Mouse (Mus musculus): ENCODE results near the gene Nfatc2ip. TPM values are rescaled to one million over a fixed set of nuclear protein-coding genes. Genes with fewer than 3 reads are reported as not detected.
A peak's percentile ranks its signal among the peaks of the same experiment; 100 is the strongest.
"Not testable (repeated sequence)": the region's sequence is repeated elsewhere in the genome, so short reads cannot be mapped to it uniquely, and the experiment has no call there.

The Nfatc2ip gene
- polyA plus RNA-seq, 1 experiment from 2014 or later: 1.1 TPM

GRCm38 (mm10) chr7:126408686-126409085, 12.1 kb upstream of the Nfatc2ip start:
- no peaks in the 10 kb centered on the region for H3K36me3 ChIP-seq (ENCODE audit: control insufficient read depth, insufficient read depth, low read length)
- no peaks in the 10 kb centered on the region for H3K4me1 ChIP-seq (replicated peaks; ENCODE audit: control insufficient read depth, insufficient read depth)
- DNase-seq (ENCODE audit: low spot score): no peak
- no peak overlapping the region for H3K27ac ChIP-seq (replicated peaks)
- H3K4me2 ChIP-seq (replicated peaks; ENCODE audit: low read depth): no peak overlapping the region
- H3K9me3 ChIP-seq (ENCODE audit: control insufficient read depth, low read length): no peaks in the 10 kb centered on the region
- no peak overlapping the region for H3K9ac ChIP-seq (ENCODE audit: low read length)
- no peak for ATAC-seq (ENCODE audit: low FRiP score, low TSS enrichment)
- TF ChIP-seq CTCF (IDR thresholded peaks at IDR 0.05; ENCODE audit: low read depth): no peak
- no peak for TF ChIP-seq EP300 (optimal IDR thresholded peaks at IDR 0.05)
- WGBS: 72% methylated on average over 2 of the region's 2 CpGs
- H3K27me3 ChIP-seq (ENCODE audit: control insufficient read depth, insufficient read depth, low read length): no peaks in the 10 kb centered on the region
- H3K4me3 ChIP-seq (ENCODE audit: low read depth, low read length): no peak overlapping the region

- H3K4me1 ChIP-seq (replicated peaks; ENCODE audit: control insufficient read depth, insufficient read depth); H3K27ac ChIP-seq (replicated peaks); H3K9me3 ChIP-seq (ENCODE audit: control insufficient read depth, low read length); ATAC-seq (ENCODE audit: low FRiP score, low TSS enrichment); H3K4me2 ChIP-seq (replicated peaks; ENCODE audit: low read depth); DNase-seq (ENCODE audit: low spot score); H3K36me3 ChIP-seq (ENCODE audit: control insufficient read depth, insufficient read depth, low read length); H3K27me3 ChIP-seq (ENCODE audit: control insufficient read depth, insufficient read depth, low read length); H3K4me3 ChIP-seq (ENCODE audit: low read depth, low read length); H3K9ac ChIP-seq (ENCODE audit: low read length): not testable (repeated sequence)
- 75% methylated on average over 6 of the region's 8 CpGs for WGBS
Observed at GRCm38 (mm10) chr7:126402518-126402917, 6.0 kb upstream of the Nfatc2ip start.

- H3K4me1 ChIP-seq (replicated peaks; ENCODE audit: control insufficient read depth, insufficient read depth): no peaks in the 10 kb centered on the region
- ATAC-seq (ENCODE audit: low FRiP score, low TSS enrichment): no peak
- H3K27ac ChIP-seq (replicated peaks): no peak overlapping the region
- H3K9ac ChIP-seq (ENCODE audit: low read length): no peak overlapping the region
- DNase-seq (ENCODE audit: low spot score): peak; percentile 88
- H3K9me3 ChIP-seq (ENCODE audit: control insufficient read depth, low read length): no peaks in the 10 kb centered on the region
- no peak for TF ChIP-seq EP300 (optimal IDR thresholded peaks at IDR 0.05)
- peak; percentile 93 for TF ChIP-seq CTCF (IDR thresholded peaks at IDR 0.05; ENCODE audit: low read depth)
- H3K4me2 ChIP-seq (replicated peaks; ENCODE audit: low read depth): no peak overlapping the region
- H3K27me3 ChIP-seq (ENCODE audit: control insufficient read depth, insufficient read depth, low read length): no peaks in the 10 kb centered on the region
- no peak overlapping the region for H3K4me3 ChIP-seq (ENCODE audit: low read depth, low read length)
- 9% methylated on average over 5 of the region's 5 CpGs for WGBS
- H3K36me3 ChIP-seq (ENCODE audit: control insufficient read depth, insufficient read depth, low read length): no peaks in the 10 kb centered on the region
Observed at GRCm38 (mm10) chr7:126399548-126399947, 3.0 kb upstream of the Nfatc2ip start.

GRCm38 (mm10) chr7:126397822-126398221, 1.3 kb upstream of the Nfatc2ip start:
- Histone ChIP-seq H3K27me3 (ENCODE audit: control insufficient read depth, insufficient read depth, low read length) (no peaks in the 10 kb centered on the region), H3K36me3 (ENCODE audit: control insufficient read depth, insufficient read depth, low read length) (no peaks in the 10 kb centered on the region), H3K9ac (ENCODE audit: low read length) (no peak overlapping the region), H3K4me2 (replicated peaks; ENCODE audit: low read depth) (no peak overlapping the region), H3K27ac (replicated peaks) (no peak overlapping the region), H3K4me3 (ENCODE audit: low read depth, low read length) (no peak overlapping the region), H3K4me1 (replicated peaks; ENCODE audit: control insufficient read depth, insufficient read depth) (no peaks in the 10 kb centered on the region), H3K9me3 (ENCODE audit: control insufficient read depth, low read length) (no peaks in the 10 kb centered on the region)
- ATAC-seq (ENCODE audit: low FRiP score, low TSS enrichment) (no peak), DNase-seq (ENCODE audit: low spot score) (no peak)
- WGBS: 94% methylated on average over 4 of the region's 4 CpGs
- no peak for TF ChIP-seq CTCF (IDR thresholded peaks at IDR 0.05; ENCODE audit: low read depth)
- no peak for TF ChIP-seq EP300 (optimal IDR thresholded peaks at IDR 0.05)

GRCm38 (mm10) chr7:126397221-126397620, 684 bp upstream of the Nfatc2ip start:
- no peak for DNase-seq (ENCODE audit: low spot score)
- Histone ChIP-seq H3K4me1 (replicated peaks; ENCODE audit: control insufficient read depth, insufficient read depth) (no peaks in the 10 kb centered on the region), H3K4me3 (ENCODE audit: low read depth, low read length) (no peak overlapping the region), H3K27me3 (ENCODE audit: control insufficient read depth, insufficient read depth, low read length) (no peaks in the 10 kb centered on the region), H3K27ac (replicated peaks) (no peak overlapping the region), H3K4me2 (replicated peaks; ENCODE audit: low read depth) (peak overlapping the region; percentile 9), H3K9ac (ENCODE audit: low read length) (no peak overlapping the region), H3K36me3 (ENCODE audit: control insufficient read depth, insufficient read depth, low read length) (no peaks in the 10 kb centered on the region), H3K9me3 (ENCODE audit: control insufficient read depth, low read length) (no peaks in the 10 kb centered on the region)
- 45% methylated on average over 6 of the region's 6 CpGs for WGBS
- ATAC-seq (ENCODE audit: low FRiP score, low TSS enrichment): no peak
- TF ChIP-seq EP300 (optimal IDR thresholded peaks at IDR 0.05) (no peak), CTCF (IDR thresholded peaks at IDR 0.05; ENCODE audit: low read depth) (no peak)

- not testable (repeated sequence) for H3K27ac ChIP-seq (replicated peaks); DNase-seq (ENCODE audit: low spot score); H3K9me3 ChIP-seq (ENCODE audit: control insufficient read depth, low read length); H3K4me2 ChIP-seq (replicated peaks; ENCODE audit: low read depth); H3K27me3 ChIP-seq (ENCODE audit: control insufficient read depth, insufficient read depth, low read length); H3K9ac ChIP-seq (ENCODE audit: low read length); H3K36me3 ChIP-seq (ENCODE audit: control insufficient read depth, insufficient read depth, low read length); H3K4me3 ChIP-seq (ENCODE audit: low read depth, low read length); H3K4me1 ChIP-seq (replicated peaks; ENCODE audit: control insufficient read depth, insufficient read depth); ATAC-seq (ENCODE audit: low FRiP score, low TSS enrichment)
- WGBS: 82% methylated on average over 7 of the region's 7 CpGs
Observed at GRCm38 (mm10) chr7:126392086-126392884, 4.3 kb downstream of the Nfatc2ip start.

Data from stomach, postnatal 0 days (tissue).